Mouse (Mus musculus) myocyte (in vitro differentiated cells): ENCODE measurements at regions not wholly inside any gene's neighbourhood (a gene's known extent, or its start where the extent isn't known, plus 50 kb on each side); places are given as distances from the start of the nearest gene placed in this dataset.

Experiments
- MAX ChIP-seq: IDR thresholded peaks from one replicate; pipeline ENCODE4 v1.6.1; 2011; ENCODE audit warnings: low read depth, mild to moderate bottlenecking, control low read depth
- MYOD1 ChIP-seq, 3 experiments: IDR thresholded peaks; one replicate each; pipeline ENCODE4 v1.6.1; 2011; ENCODE audit warnings: control low read depth in 2 of 3, low read depth in 2 of 3, mild to moderate bottlenecking in 2 of 3, moderate library complexity in 1 of 3; ENCODE audit not compliant: insufficient read length in 2 of 3, control insufficient read depth in 1 of 3
- MYOG ChIP-seq, 3 experiments: IDR thresholded peaks; one replicate each; pipeline ENCODE4 v1.6.1; 2011; ENCODE audit warnings: control low read depth in 2 of 3, low read depth in 2 of 3, mild to moderate bottlenecking in 2 of 3; ENCODE audit not compliant: insufficient read length in 2 of 3, control insufficient read depth in 1 of 3, insufficient read depth in 1 of 3
- POLR2A ChIP-seq: IDR thresholded peaks from one replicate; pipeline ENCODE4 v1.6.1; 2011; ENCODE audit warnings: low read depth, mild to moderate bottlenecking, control low read depth, moderate library complexity; ENCODE audit not compliant: insufficient read length
- POLR2AphosphoS2 ChIP-seq: IDR thresholded peaks from one replicate; pipeline ENCODE4 v1.6.1; 2011; ENCODE audit warnings: low read depth, control low read depth; ENCODE audit not compliant: insufficient read length

GRCm38 (mm10) chr17:15185217-15185616 is 143.9 kb upstream of the Gm3448 start:
- TF ChIP-seq POLR2A, result no peak
- no peak for TF ChIP-seq MAX
- TF ChIP-seq MYOD1 (IDR thresholded peaks at IDR 0.05; ENCODE audit: control insufficient read depth in 1 of 3, insufficient read length in 2 of 3, low read depth in 2 of 3), result no peak
- no peak for TF ChIP-seq MYOG (IDR thresholded peaks at IDR 0.05; ENCODE audit: control insufficient read depth in 1 of 3, insufficient read depth in 1 of 3, insufficient read length in 2 of 3, low read depth in 2 of 3)
- TF ChIP-seq POLR2AphosphoS2, result no peak
